ENCODE assay signal across 8 mouse cellular contexts in the genomic region with DNA sequence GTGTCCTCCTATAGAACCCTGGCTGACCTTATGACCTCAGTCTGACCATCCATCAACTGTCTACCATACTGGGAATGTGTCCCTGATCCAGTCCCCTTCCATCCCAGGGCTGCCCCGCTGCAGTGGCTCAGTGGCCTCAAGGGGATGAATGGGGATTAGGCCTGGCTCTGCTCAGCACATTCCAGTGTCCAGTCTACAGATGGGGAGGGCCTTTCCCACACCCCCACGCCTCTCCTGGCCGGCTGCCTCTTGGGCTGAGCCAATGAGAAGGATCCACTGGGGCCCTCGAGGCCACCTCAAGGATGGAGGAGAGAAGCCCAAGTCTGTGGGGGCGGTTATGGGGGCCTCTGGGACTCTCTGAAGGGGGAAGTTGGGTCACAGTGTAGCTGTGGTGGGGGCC. TPM values are rescaled to one million over a fixed set of nuclear protein-coding genes. Genes with fewer than 3 reads are reported as not detected.
A peak's percentile ranks its signal among the peaks of the same experiment; 100 is the strongest.
DNase-seq lines count a peak whose midpoint lies in the region; ATAC-seq lines count a peak whose summit lies in the region.

No protein-coding gene starts in this region.

- H3K27ac ChIP-seq in forebrain, embryonic 11.5 days (ENCODE audit: low read depth, low read length), result no peak overlapping the region
- no peak overlapping the region for H3K27ac ChIP-seq in forebrain, embryonic 12.5 days
- H3K27ac ChIP-seq in heart, embryonic 11.5 days (ENCODE audit: low read depth, low read length), result no peak overlapping the region
- no peak overlapping the region; the same call in 1 of the 2 replicates for H3K27ac ChIP-seq in stomach, embryonic 15.5 days

- 27% methylated on average over 5 of the region's 5 CpGs for WGBS in forebrain, embryonic 11.5 days
- WGBS in forebrain, embryonic 12.5 days, result 31% methylated on average over 5 of the region's 5 CpGs
- 57% methylated on average over 5 of the region's 5 CpGs for WGBS in heart, embryonic 11.5 days (ENCODE audit: insufficient replicate concordance)
- 33% methylated on average over 5 of the region's 5 CpGs for WGBS in stomach, embryonic 15.5 days

- no peaks in the 10 kb centered on the region for H3K36me3 ChIP-seq in forebrain, embryonic 11.5 days (ENCODE audit: control insufficient read depth, insufficient read depth, low read length)
- no peaks in the 10 kb centered on the region for H3K36me3 ChIP-seq in forebrain, embryonic 12.5 days (replicated peaks)
- no peaks in the 10 kb centered on the region for H3K36me3 ChIP-seq in heart, embryonic 11.5 days (ENCODE audit: control insufficient read depth, insufficient read depth, low read length)
- no peaks in the 10 kb centered on the region for H3K36me3 ChIP-seq in stomach, embryonic 15.5 days

- DNase-seq in forebrain, embryonic 11.5 days (ENCODE audit: low spot score), result no peak
- peak; percentile 75 to 76 for DNase-seq in right cerebral cortex, postnatal 10 days (ENCODE audit: low spot score in 2 of 2)
- no peak for DNase-seq in right cerebral cortex, postnatal 14 days
- DNase-seq in layer of hippocampus, adult 9-11 months, result peak; percentile 52
- no peak for DNase-seq in thymus, postnatal 14 days

- peaks cover 10% of the 10 kb centered on the region for H3K4me1 ChIP-seq in forebrain, embryonic 11.5 days (replicated peaks; ENCODE audit: control insufficient read depth, insufficient read depth, low read length)
- peaks cover 40% of the 10 kb centered on the region for H3K4me1 ChIP-seq in forebrain, embryonic 12.5 days
- H3K4me1 ChIP-seq in heart, embryonic 11.5 days (ENCODE audit: control insufficient read depth, insufficient read depth, low read length), result no peaks in the 10 kb centered on the region
- peaks cover 43% of the 10 kb centered on the region for H3K4me1 ChIP-seq in stomach, embryonic 15.5 days

- H3K9ac ChIP-seq in forebrain, embryonic 11.5 days (ENCODE audit: low read length), result no peak overlapping the region
- H3K9ac ChIP-seq in forebrain, embryonic 12.5 days, result no peak overlapping the region; the same call in 1 of the 2 replicates
- H3K9ac ChIP-seq in heart, embryonic 11.5 days (ENCODE audit: low read depth, low read length), result no peak overlapping the region
- no peak overlapping the region for H3K9ac ChIP-seq in stomach, embryonic 15.5 days

- H3K4me2 ChIP-seq in forebrain, embryonic 11.5 days (ENCODE audit: low read depth, low read length, severe bottlenecking), result no peak overlapping the region
- H3K4me2 ChIP-seq in forebrain, embryonic 12.5 days, result no peak overlapping the region
- H3K4me2 ChIP-seq in heart, embryonic 11.5 days, result no peak overlapping the region
- no peak overlapping the region for H3K4me2 ChIP-seq in stomach, embryonic 15.5 days

- no peaks in the 10 kb centered on the region for H3K27me3 ChIP-seq in forebrain, embryonic 11.5 days (ENCODE audit: control insufficient read depth, insufficient read depth, low read length)
- no peaks in the 10 kb centered on the region for H3K27me3 ChIP-seq in forebrain, embryonic 12.5 days
- H3K27me3 ChIP-seq in heart, embryonic 11.5 days (ENCODE audit: control insufficient read depth, insufficient read depth, low read length), result peaks cover 6% of the 10 kb centered on the region; the same call in 1 of the 2 replicates
- no peaks in the 10 kb centered on the region for H3K27me3 ChIP-seq in stomach, embryonic 15.5 days (replicated peaks)

- no peak overlapping the region for H3K4me3 ChIP-seq in forebrain, embryonic 11.5 days (ENCODE audit: low read depth, low read length)
- H3K4me3 ChIP-seq in forebrain, embryonic 12.5 days (replicated peaks), result no peak overlapping the region
- H3K4me3 ChIP-seq in heart, embryonic 11.5 days (ENCODE audit: low read depth, low read length), result no peak overlapping the region
- no peak overlapping the region for H3K4me3 ChIP-seq in stomach, embryonic 15.5 days (replicated peaks)

- peak; percentile 16; the same call in 1 of the 2 replicates for ATAC-seq in forebrain, embryonic 11.5 days (replicated peaks; ENCODE audit: low FRiP score)
- no peak; the same call in 1 of the 2 replicates for ATAC-seq in forebrain, embryonic 12.5 days (ENCODE audit: low FRiP score)
- peak; percentile 43; the same call in 1 of the 2 replicates for ATAC-seq in heart, embryonic 11.5 days (replicated peaks; ENCODE audit: insufficient number of reproducible peaks, low FRiP score, low TSS enrichment)
- ATAC-seq in stomach, embryonic 15.5 days (ENCODE audit: insufficient read depth, low FRiP score, low read depth), result peak; percentile 76

- no peaks in the 10 kb centered on the region for H3K9me3 ChIP-seq in forebrain, embryonic 11.5 days (ENCODE audit: control insufficient read depth, low read length)
- no peaks in the 10 kb centered on the region for H3K9me3 ChIP-seq in forebrain, embryonic 12.5 days
- H3K9me3 ChIP-seq in heart, embryonic 11.5 days (replicated peaks; ENCODE audit: control insufficient read depth, low read length), result no peaks in the 10 kb centered on the region
- H3K9me3 ChIP-seq in stomach, embryonic 15.5 days, result no peaks in the 10 kb centered on the region

RNA-seq across cellular contexts. Expression of gene Grifin, which starts 0.6 kb away (rescaled TPM):
- polyA plus RNA-seq in forebrain, embryonic 11.5 days (2014; fragmentation: Nextera tagmentation; extraction: Ambion mirVana), result not detected in 2 replicates
- polyA plus RNA-seq in forebrain, embryonic 12.5 days (2016; fragmentation: Nextera tagmentation; extraction: Ambion mirVana), result not detected in 2 replicates
- 0.74 TPM in 1 of 2 replicates, not detected in the other for polyA plus RNA-seq in heart, embryonic 11.5 days (2014; fragmentation: Nextera tagmentation; extraction: Ambion mirVana)
- 0.23 and 0.39 TPM in 2 replicates for polyA plus RNA-seq in stomach, embryonic 15.5 days (2015; fragmentation: Nextera tagmentation; extraction: Ambion mirVana)

RNA-seq across cellular contexts. Expression of gene Lfng, which starts 41.7 kb away (rescaled TPM):
- 41.8 and 45.4 TPM in 2 replicates for polyA plus RNA-seq in forebrain, embryonic 11.5 days (2014; fragmentation: Nextera tagmentation; extraction: Ambion mirVana)
- 30.9 and 32.8 TPM in 2 replicates for polyA plus RNA-seq in forebrain, embryonic 12.5 days (2016; fragmentation: Nextera tagmentation; extraction: Ambion mirVana)
- 2.8 and 3.3 TPM in 2 replicates for polyA plus RNA-seq in heart, embryonic 11.5 days (2014; fragmentation: Nextera tagmentation; extraction: Ambion mirVana)
- polyA plus RNA-seq in stomach, embryonic 15.5 days (2015; fragmentation: Nextera tagmentation; extraction: Ambion mirVana), result 24.5 and 25.6 TPM in 2 replicates

Comparison
In these comparisons a context has a peak if more than half of its experiments do, and no peak if none do; other contexts are left out.
1. DNase-seq: peak in right cerebral cortex, postnatal 10 days (2 of 2) and layer of hippocampus, adult 9-11 months (single experiment); none in forebrain, embryonic 11.5 days (single experiment), right cerebral cortex, postnatal 14 days (single experiment) and thymus, postnatal 14 days (single experiment).